Mouse (Mus musculus) myocyte (in vitro differentiated cells): ENCODE data around the gene Traf3.

Experiments
- POLR2A ChIP-seq: IDR thresholded peaks from one replicate; pipeline ENCODE4 v1.6.1; 2011; ENCODE audit warnings: low read depth, mild to moderate bottlenecking, control low read depth, moderate library complexity; ENCODE audit not compliant: insufficient read length
- POLR2AphosphoS2 ChIP-seq: IDR thresholded peaks from one replicate; pipeline ENCODE4 v1.6.1; 2011; ENCODE audit warnings: low read depth, control low read depth; ENCODE audit not compliant: insufficient read length
- REST ChIP-seq: IDR thresholded peaks from one replicate; pipeline ENCODE4 v1.6.1; 2011; ENCODE audit warnings: mild to moderate bottlenecking, control low read depth, moderate library complexity; ENCODE audit not compliant: insufficient read depth, insufficient read length
- USF1 ChIP-seq: IDR thresholded peaks from one replicate; pipeline ENCODE4 v1.6.1; 2011; ENCODE audit warnings: low read depth, mild to moderate bottlenecking, control low read depth, moderate library complexity

DNA sequence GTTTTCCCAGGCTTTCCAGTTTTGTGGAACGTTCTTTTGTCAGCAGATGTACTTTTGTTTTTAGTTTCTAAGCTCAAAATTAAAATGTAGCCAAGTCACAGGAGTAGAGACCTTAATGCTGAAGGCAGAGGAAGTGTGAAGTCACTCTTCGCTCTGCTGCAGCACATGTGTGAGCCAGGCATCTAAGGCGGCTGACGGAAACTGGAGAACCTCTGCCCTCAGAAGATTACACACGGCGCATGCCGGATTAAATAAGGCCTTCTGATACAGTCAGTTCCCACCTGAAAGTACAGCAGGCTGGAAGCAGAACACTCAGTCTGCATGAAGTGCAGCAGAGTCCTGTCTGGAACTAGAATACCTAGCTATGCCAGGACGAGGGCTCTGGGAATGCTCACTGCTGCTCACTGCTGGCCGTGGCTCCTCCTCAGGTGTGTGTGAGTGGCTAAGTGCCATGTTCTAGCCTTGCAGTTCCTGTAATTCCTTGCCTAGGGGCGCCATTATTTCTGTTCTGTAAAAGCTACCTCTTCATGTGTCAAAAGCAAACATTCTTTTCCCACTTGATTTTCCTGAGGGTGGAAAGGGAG lies 59.1 kb downstream of the Traf3 start:
- TF ChIP-seq POLR2A = no peak
- no peak for TF ChIP-seq USF1
- no peak for TF ChIP-seq POLR2AphosphoS2
- no peak for TF ChIP-seq REST
